ENCODE assay signal across 20 mouse cellular contexts in the genomic region with DNA sequence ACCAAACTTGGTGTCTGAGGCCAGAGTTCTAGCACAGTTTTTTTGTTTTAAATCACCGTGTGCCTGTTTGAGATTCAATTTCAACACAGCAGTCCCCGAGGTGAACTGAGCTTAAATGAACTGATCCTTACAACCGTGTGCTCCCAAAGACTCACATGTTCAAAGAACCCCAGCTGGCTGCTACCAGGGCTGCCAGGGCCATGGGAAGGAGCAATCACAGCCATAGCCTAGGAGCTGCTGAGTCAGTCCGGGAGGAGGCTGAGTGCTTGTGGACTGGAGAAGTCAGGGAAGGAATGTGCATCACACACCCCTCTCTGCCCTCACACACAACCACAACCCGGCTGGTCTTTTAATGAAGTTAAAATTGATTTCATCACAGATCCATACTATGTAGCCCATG.
A peak's percentile ranks its signal among the peaks of the same experiment; 100 is the strongest.
DNase-seq lines count a peak whose midpoint lies in the region; ATAC-seq lines count a peak whose summit lies in the region.
"Had no signal": no experiment of that assay in that cellular context is flagged by ENCODE, and none has a peak within 500 bp of the region (broad histone marks: within the 10 kb centered on the region; RNA-seq: fewer than 3 reads in every experiment).

No protein-coding gene starts in this region.

- H3K4me1 ChIP-seq in embryonic facial prominence, embryonic 14.5 days (ENCODE audit: control insufficient read depth, insufficient read depth, low read length) = peaks cover 6% of the 10 kb centered on the region; the same call in 1 of the 2 replicates
- H3K4me1 ChIP-seq in limb, embryonic 13.5 days = peaks cover 14% of the 10 kb centered on the region
- H3K4me1 ChIP-seq in forebrain, embryonic 12.5 days = no peaks in the 10 kb centered on the region
- H3K4me1 ChIP-seq: forebrain, embryonic 13.5 days; stomach, embryonic 15.5 days had no signal

- H3K4me2 ChIP-seq in embryonic facial prominence, embryonic 14.5 days (ENCODE audit: low read depth, low read length) = no peak overlapping the region
- 0 out of 2 replicates have a peak overlapping the region, but pooled peaks have one; percentile 14 for H3K4me2 ChIP-seq in limb, embryonic 13.5 days (replicated peaks)
- no peak overlapping the region for H3K4me2 ChIP-seq in forebrain, embryonic 12.5 days
- H3K4me2 ChIP-seq: forebrain, embryonic 13.5 days; stomach, embryonic 15.5 days had no signal

- 26% methylated on average over 5 of the region's 5 CpGs for WGBS in embryonic facial prominence, embryonic 14.5 days
- 16% methylated on average over 5 of the region's 5 CpGs for WGBS in limb, embryonic 13.5 days
- WGBS in forebrain, embryonic 12.5 days = 56% methylated on average over 5 of the region's 5 CpGs

- H3K27me3 ChIP-seq in embryonic facial prominence, embryonic 14.5 days (replicated peaks; ENCODE audit: control insufficient read depth, insufficient read depth, low read length) = no peaks in the 10 kb centered on the region
- no peaks in the 10 kb centered on the region for H3K27me3 ChIP-seq in limb, embryonic 13.5 days
- no peaks in the 10 kb centered on the region for H3K27me3 ChIP-seq in forebrain, embryonic 12.5 days
- H3K27me3 ChIP-seq: forebrain, embryonic 13.5 days; stomach, embryonic 15.5 days had no signal

- ATAC-seq in embryonic facial prominence, embryonic 14.5 days (ENCODE audit: low read depth) = 0 out of 2 replicates have a peak, but pooled peaks have one; percentile 47
- ATAC-seq in limb, embryonic 13.5 days (ENCODE audit: low FRiP score, low read depth) = 0 out of 2 replicates have a peak, but pooled peaks have one; percentile 54
- no peak for ATAC-seq in forebrain, embryonic 12.5 days (ENCODE audit: low FRiP score)
- ATAC-seq: forebrain, embryonic 13.5 days had no signal

- H3K27ac ChIP-seq in embryonic facial prominence, embryonic 14.5 days (replicated peaks; ENCODE audit: low read depth, low read length) = no peak overlapping the region
- no peak overlapping the region for H3K27ac ChIP-seq in limb, embryonic 13.5 days
- no peak overlapping the region for H3K27ac ChIP-seq in forebrain, embryonic 12.5 days
- H3K27ac ChIP-seq: forebrain, embryonic 13.5 days; heart, adult 2 months; layer of hippocampus, adult 2 months; left cerebral cortex, adult 2 months; stomach, embryonic 15.5 days had no signal

- H3K4me3 ChIP-seq in embryonic facial prominence, embryonic 14.5 days (ENCODE audit: low read depth, low read length) = no peak overlapping the region
- H3K4me3 ChIP-seq in limb, embryonic 13.5 days = no peak overlapping the region
- no peak overlapping the region for H3K4me3 ChIP-seq in forebrain, embryonic 12.5 days (replicated peaks)
- H3K4me3 ChIP-seq: forebrain, embryonic 13.5 days; heart, adult 2 months; layer of hippocampus, adult 2 months; left cerebral cortex, adult 2 months; stomach, embryonic 15.5 days had no signal

- peak; percentile 59 for DNase-seq in 3T3-L1 (ENCODE audit: low read depth, low spot score)
- peak; percentile 9 for DNase-seq in Muller cell, postnatal 12 days (ENCODE audit: inconsistent ontology term)
- peak; percentile 20 for DNase-seq in embryonic facial prominence, embryonic 14.5 days (ENCODE audit: low spot score)
- DNase-seq in urinary bladder, postnatal 36 days (ENCODE audit: low spot score in 2 of 2) = no peak
- DNase-seq in heart, adult 8-10 months (ENCODE audit: low spot score) = no peak
- DNase-seq: adrenal gland, postnatal 25 days; cerebellum, adult 2 months; gastrocnemius, postnatal 25 days; heart, adult 2 months; kidney, adult 2 months; kidney, postnatal 10 days; liver; lung, postnatal 10 days; retina, postnatal 1 day had no signal

- no peaks in the 10 kb centered on the region for H3K36me3 ChIP-seq in embryonic facial prominence, embryonic 14.5 days (ENCODE audit: control insufficient read depth, insufficient read depth, low read length)
- no peaks in the 10 kb centered on the region for H3K36me3 ChIP-seq in limb, embryonic 13.5 days
- H3K36me3 ChIP-seq in forebrain, embryonic 12.5 days (replicated peaks) = no peaks in the 10 kb centered on the region
- H3K36me3 ChIP-seq: stomach, embryonic 15.5 days had no signal

- H3K9me3 ChIP-seq in embryonic facial prominence, embryonic 14.5 days (ENCODE audit: control insufficient read depth, low read length) = no peaks in the 10 kb centered on the region
- H3K9me3 ChIP-seq in limb, embryonic 13.5 days = no peaks in the 10 kb centered on the region
- no peaks in the 10 kb centered on the region for H3K9me3 ChIP-seq in forebrain, embryonic 12.5 days
- H3K9me3 ChIP-seq: forebrain, embryonic 13.5 days; stomach, embryonic 15.5 days had no signal

- H3K9ac ChIP-seq in embryonic facial prominence, embryonic 14.5 days (ENCODE audit: low read depth, low read length) = no peak overlapping the region
- H3K9ac ChIP-seq in limb, embryonic 13.5 days = no peak overlapping the region
- H3K9ac ChIP-seq in forebrain, embryonic 12.5 days = no peak overlapping the region
- H3K9ac ChIP-seq: forebrain, embryonic 13.5 days; stomach, embryonic 15.5 days had no signal

Comparison
In these comparisons a context has a peak if more than half of its experiments do, and no peak if none do; other contexts are left out.
1. DNase-seq: peak in 3T3-L1 (single experiment), Muller cell, postnatal 12 days (single experiment) and embryonic facial prominence, embryonic 14.5 days (single experiment); none in urinary bladder, postnatal 36 days (0 of 2) and heart, adult 8-10 months (single experiment).